In the genomic region with DNA sequence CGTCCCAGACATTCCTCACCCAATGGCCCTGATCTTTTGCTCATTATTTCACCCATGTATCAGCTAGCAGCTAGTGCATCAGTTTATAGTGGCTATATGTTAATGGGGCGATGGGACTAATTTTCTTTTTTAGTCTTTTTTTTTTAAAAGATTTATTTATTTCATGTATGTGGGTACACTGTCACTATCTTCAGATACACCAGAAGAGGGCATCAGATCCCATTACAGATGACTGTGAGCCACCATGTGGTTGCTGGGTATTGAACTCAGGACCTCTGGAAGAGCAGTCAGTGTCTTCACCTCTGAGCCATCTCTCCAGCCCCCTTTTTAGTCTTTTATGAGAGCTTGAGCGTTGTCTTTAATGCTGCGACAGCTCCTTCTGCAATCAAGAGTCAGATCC, we compare ENCODE assay signal across 11 mouse cellular contexts. TPM values are rescaled to one million over a fixed set of nuclear protein-coding genes. Genes with fewer than 3 reads are reported as not detected.
"Had no signal": no experiment of that assay in that cellular context is flagged by ENCODE, and none has a peak within 500 bp of the region (broad histone marks: within the 10 kb centered on the region; RNA-seq: fewer than 3 reads in every experiment).

No protein-coding gene starts in this region.

RNA-seq across cellular contexts. Expression of a gene that starts 13.7 kb away (rescaled TPM):
- total RNA-seq: megakaryocyte, adult 5-6 weeks; megakaryocyte-erythroid progenitor cell, adult 5-6 weeks; midbrain, postnatal 0 days; monocyte, adult 5-6 weeks; neutrophil, adult 5-6 weeks had no signal
- polyA plus RNA-seq: spleen, adult 2 months had no signal

RNA-seq across cellular contexts. Expression of a gene that starts 56.9 kb away (rescaled TPM):
- total RNA-seq: megakaryocyte, adult 5-6 weeks; megakaryocyte-erythroid progenitor cell, adult 5-6 weeks; midbrain, postnatal 0 days; monocyte, adult 5-6 weeks; neutrophil, adult 5-6 weeks had no signal
- polyA plus RNA-seq: liver, embryonic 16.5 days; midbrain, embryonic 10.5 days; midbrain, embryonic 15.5 days; midbrain, postnatal 0 days; neural tube, embryonic 12.5 days; neural tube, embryonic 14.5 days; spleen, adult 2 months had no signal
